Mouse (Mus musculus) cerebellum, adult 8-10 months (tissue): ENCODE data around the gene Cldn9.

Source experiments
- DNase-seq: peaks from one replicate; pipeline ENCODE4 v3.0.0; 2022

Cldn9 gene

DNA sequence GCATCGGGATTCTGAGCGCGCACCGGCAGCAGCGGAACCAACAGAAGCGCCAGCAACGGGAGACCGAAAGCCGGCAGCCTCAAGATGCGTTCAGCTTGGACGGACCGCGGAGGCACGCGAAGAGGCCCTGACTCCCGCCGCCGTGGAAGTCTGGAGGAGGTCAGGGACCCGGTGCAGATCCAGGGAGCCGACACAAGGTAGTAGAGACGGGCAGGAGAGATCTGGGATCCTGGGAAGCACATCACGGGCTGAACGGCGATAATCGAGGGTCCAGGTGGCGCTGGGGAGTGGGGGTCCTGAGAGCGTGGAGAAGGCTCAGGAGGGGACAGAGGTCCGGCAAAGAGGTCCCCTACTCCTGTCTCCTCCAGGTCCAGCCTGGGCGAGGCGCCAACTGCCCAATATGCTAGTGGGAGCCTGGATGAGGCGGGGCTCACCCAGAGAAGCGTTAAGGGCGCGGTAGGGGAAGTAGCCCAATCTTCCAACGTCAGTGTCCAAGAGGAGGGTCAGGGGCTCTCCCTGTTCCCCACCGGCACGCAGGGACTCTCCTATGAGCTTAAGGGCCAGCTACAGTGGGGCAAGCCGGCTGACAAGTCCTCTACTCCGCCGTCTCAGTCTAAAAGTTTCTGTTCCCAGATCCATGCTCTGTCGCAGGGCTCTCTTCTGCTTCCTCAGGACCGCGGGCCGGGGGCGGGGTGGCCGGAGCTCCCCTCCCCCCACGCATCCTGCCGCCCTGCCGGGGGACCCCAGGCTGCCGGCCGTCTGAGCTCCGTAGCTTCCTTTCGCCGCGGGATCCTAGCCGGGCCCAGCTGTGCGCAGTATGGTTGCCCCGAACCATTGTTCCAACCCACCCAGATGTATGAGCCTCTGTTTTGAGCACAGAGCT is 39.0 kb downstream of the Cldn9 start, which contains the start of gene Mmp25:
TSS of gene Mmp25 (minus strand) at position 665 of the 883 bp plus-strand sequence.
- DNase-seq, result no peak
